Mouse (Mus musculus) adrenal gland, postnatal 14 days (tissue): ENCODE data around the gene Dct. TPM values are rescaled to one million over a fixed set of nuclear protein-coding genes. Genes with fewer than 3 reads are reported as not detected.
A peak's percentile ranks its signal among the peaks of the same experiment; 100 is the strongest.

Source experiments
- DNase-seq: peaks from one replicate; pipeline ENCODE4 v3.0.0; 2021; ENCODE audit warnings: mixed read lengths
- total RNA-seq: library from RNA; stranded (reverse); gene quantifications from 2 replicates; pipeline ENCODE4 v1.2.3, GENCODE M21; 2021

Gene Dct
- total RNA-seq, 1 experiment from 2014 or later = not detected

- peak; percentile 56 for DNase-seq
Measured at GRCm38 (mm10) chr14:118042963-118043362, 9.1 kb downstream of the Dct start.

- DNase-seq = no peak
Measured at GRCm38 (mm10) chr14:118042066-118042762, 9.8 kb downstream of the Dct start.

GRCm38 (mm10) chr14:118040550-118041250 lies 11.3 kb downstream of the Dct start:
- no peak for DNase-seq

GRCm38 (mm10) chr14:118039074-118039473 lies 13.0 kb downstream of the Dct start:
- DNase-seq = no peak

GRCm38 (mm10) chr14:118027564-118027963 lies 24.5 kb downstream of the Dct start:
- peak; percentile 17 for DNase-seq

GRCm38 (mm10) chr14:118021867-118022543 lies 30.0 kb downstream of the Dct start:
- DNase-seq = no peak

GRCm38 (mm10) chr14:118019314-118019713 lies 32.7 kb downstream of the Dct start:
- no peak for DNase-seq

- no peak for DNase-seq
Measured at GRCm38 (mm10) chr14:118013237-118013636, 38.8 kb downstream of the Dct start.

- no peak for DNase-seq
Measured at GRCm38 (mm10) chr14:118009541-118009940, 42.5 kb downstream of the Dct start.

- peak; percentile 62 for DNase-seq
Measured at GRCm38 (mm10) chr14:118005697-118006096, 46.3 kb downstream of the Dct start.

GRCm38 (mm10) chr14:118004434-118004833 lies 47.6 kb downstream of the Dct start:
- DNase-seq = no peak

- no peak for DNase-seq
Measured at GRCm38 (mm10) chr14:117993845-117994244, 58.2 kb downstream of the Dct start.

- peak; percentile 11 for DNase-seq
Measured at GRCm38 (mm10) chr14:117992600-117993256, 59.3 kb downstream of the Dct start.

GRCm38 (mm10) chr14:117990203-117990602 lies 61.8 kb downstream of the Dct start:
- DNase-seq = no peak

GRCm38 (mm10) chr14:117988444-117988843 lies 63.6 kb downstream of the Dct start:
- DNase-seq = no peak

- DNase-seq = no peak
Measured at GRCm38 (mm10) chr14:117981532-117981931, 70.5 kb downstream of the Dct start.

GRCm38 (mm10) chr14:117972576-117972975 lies 79.5 kb downstream of the Dct start:
- DNase-seq = no peak

Other genes starting within 250 kb of the Dct start
- gene Tgds, start 80.5 kb upstream of the Dct start, total RNA-seq = 22.0 and 22.4 TPM in 2 replicates
- gene Gpr180, start 84.9 kb upstream of the Dct start, total RNA-seq = 25.3 and 26.0 TPM in 2 replicates
- gene Sox21, start 184.8 kb upstream of the Dct start, total RNA-seq = not detected in 2 replicates
- not detected in 2 replicates for gene Gm9376, start 214.7 kb upstream of the Dct start, total RNA-seq